Mouse (Mus musculus) embryonic fibroblast, embryonic 13.5 days (primary cell): ENCODE results near the gene Rpl27a. TPM values are rescaled to one million over a fixed set of nuclear protein-coding genes. Genes with fewer than 3 reads are reported as not detected.

Source experiments
- H3K27ac ChIP-seq: 2 replicates; pipeline ENCODE4 v1.5.1; 2012; ENCODE audit warnings: low read length, control low read depth, inconsistent platforms; ENCODE audit not compliant: insufficient read depth
- H3K4me1 ChIP-seq: 2 replicates; pipeline ENCODE4 v1.6.1; 2011; ENCODE audit warnings: low read length; ENCODE audit not compliant: control insufficient read depth, insufficient read depth
- H3K4me3 ChIP-seq: 2 replicates; pipeline ENCODE4 v1.5.1; 2011; ENCODE audit warnings: mild to moderate bottlenecking, control low read depth, low read length; ENCODE audit not compliant: insufficient read depth
- CTCF ChIP-seq: IDR thresholded peaks from 2 replicates; pipeline ENCODE4 v1.5.1; 2011; ENCODE audit warnings: mild to moderate bottlenecking, control low read depth, low read length, moderate library complexity, borderline replicate concordance; ENCODE audit not compliant: insufficient read depth
- POLR2A ChIP-seq: IDR thresholded peaks from 2 replicates; pipeline ENCODE4 v1.6.1; 2011; ENCODE audit warnings: low read depth, mild to moderate bottlenecking, control low read depth, low read length, moderate library complexity
- polyA plus RNA-seq: library from polyadenylated mRNA; stranded (reverse); fragments of >200 nt; gene quantifications from 2 replicates; pipeline ENCODE4 v1.2.4, GENCODE M21; 2011; ENCODE audit warnings: low read depth; ENCODE audit not compliant: missing spikeins, insufficient read length

Gene Rpl27a
- polyA plus RNA-seq, 1 experiment = 433 TPM

DNA sequence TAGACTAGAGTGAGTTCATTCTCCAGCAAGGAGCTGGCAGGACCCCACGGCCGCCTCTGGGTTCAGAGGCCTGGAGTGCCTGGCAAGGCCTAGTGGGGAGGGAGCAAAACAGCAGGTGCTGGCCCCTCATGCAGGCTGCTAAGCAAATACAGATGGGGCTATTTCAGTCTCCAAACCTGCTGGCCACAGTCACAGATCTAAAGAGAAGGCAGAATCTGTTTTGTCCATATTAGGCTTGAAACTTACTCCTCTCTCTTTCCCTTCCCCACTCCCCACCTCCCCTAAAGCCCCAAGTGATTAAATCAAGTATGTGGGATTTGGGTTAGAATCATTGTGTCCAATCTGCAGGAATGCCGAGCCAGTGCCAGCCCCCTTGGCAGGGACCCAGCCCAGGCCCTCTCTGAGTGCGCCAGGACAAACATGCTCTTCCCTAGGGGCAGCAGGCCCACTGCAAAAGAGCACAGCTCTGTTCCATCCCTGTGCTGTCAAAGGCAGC lies 17.6 kb downstream of the Rpl27a start:
- Histone ChIP-seq H3K4me1 (peaks cover 8% of the 10 kb centered on the region), H3K27ac (peak overlapping the region; percentile 99), H3K4me3 (no peak overlapping the region)
- TF ChIP-seq POLR2A (peak; percentile 26; the same call in 1 of the 2 replicates), CTCF (no peak)

DNA sequence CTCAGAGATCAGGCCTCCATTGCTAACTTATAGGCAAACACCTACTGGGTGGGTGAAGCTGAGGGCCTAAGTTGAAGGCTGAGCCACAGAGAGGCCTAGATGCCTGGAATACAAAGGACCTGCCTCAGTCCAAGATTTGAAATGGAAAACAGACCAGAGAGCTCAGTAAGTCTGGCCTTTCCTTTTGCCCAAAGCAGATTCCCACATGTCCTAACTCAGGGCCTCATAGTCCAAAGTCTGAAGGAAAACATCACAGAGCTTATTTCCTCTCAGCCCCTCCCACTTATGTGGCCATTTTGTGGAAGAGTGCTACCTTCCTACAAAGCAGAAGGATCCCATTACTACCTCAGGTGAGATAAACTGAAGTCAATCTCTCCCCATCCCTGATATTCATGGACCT lies 22.0 kb downstream of the Rpl27a start:
- H3K4me1 ChIP-seq = peaks cover 17% of the 10 kb centered on the region
- TF ChIP-seq CTCF (no peak), POLR2A (no peak)
- H3K27ac ChIP-seq = no peak overlapping the region
- H3K4me3 ChIP-seq = no peak overlapping the region

DNA sequence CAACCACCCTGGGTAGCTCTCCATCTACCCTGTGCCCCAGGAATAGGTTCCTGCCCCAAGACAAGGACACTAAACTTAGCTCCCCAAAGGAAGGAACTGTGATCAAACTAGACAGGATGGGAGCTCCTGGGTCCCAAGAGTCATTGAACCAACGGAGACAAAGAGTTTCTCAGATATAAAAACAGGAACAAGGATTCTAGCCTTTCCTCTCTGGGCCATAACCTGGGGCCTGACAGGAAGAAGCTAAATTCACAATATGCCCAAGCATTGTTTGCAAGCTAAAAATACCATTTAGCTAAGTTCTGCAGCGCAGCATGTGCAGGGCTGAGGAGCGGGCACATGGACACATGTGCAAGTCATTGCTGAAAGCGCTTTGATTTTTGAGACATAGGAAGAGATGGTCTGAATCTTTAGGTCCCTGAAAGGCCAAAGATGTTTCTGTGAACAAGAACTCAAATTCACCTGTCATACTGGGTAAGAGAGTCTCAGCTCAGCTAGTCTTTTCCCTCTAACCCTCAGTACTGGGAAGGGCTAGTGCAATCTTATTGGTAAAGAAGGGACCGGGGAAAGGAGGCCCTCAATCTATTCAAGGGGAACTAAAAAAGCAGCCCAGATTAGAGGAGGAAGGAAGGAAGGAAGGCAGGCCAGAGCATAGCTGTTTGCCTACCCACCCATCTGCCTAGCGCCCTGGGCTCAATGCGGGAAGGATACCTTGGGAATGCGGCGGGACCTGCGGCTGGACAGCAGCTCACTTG lies 22.8 kb downstream of the Rpl27a start:
- Histone ChIP-seq H3K27ac (no peak overlapping the region), H3K4me3 (no peak overlapping the region), H3K4me1 (peaks cover 19% of the 10 kb centered on the region)
- no peak for TF ChIP-seq POLR2A
- no peak for TF ChIP-seq CTCF

DNA sequence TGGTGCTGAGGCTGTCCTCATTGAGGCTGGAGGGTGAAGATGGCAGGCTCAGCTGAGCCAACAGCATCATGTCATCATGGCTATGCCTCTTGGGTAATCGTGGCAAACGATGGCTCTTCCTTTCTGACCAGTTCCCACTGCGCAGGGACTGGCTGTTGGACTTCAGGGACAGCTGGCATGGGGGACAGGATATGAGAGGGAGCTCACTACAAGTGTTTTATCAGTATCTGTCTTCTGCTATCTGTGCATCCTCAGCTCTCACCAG lies 23.3 kb downstream of the Rpl27a start:
- Histone ChIP-seq H3K27ac (no peak overlapping the region), H3K4me1 (peaks cover 18% of the 10 kb centered on the region), H3K4me3 (no peak overlapping the region)
- TF ChIP-seq POLR2A = no peak
- no peak for TF ChIP-seq CTCF

DNA sequence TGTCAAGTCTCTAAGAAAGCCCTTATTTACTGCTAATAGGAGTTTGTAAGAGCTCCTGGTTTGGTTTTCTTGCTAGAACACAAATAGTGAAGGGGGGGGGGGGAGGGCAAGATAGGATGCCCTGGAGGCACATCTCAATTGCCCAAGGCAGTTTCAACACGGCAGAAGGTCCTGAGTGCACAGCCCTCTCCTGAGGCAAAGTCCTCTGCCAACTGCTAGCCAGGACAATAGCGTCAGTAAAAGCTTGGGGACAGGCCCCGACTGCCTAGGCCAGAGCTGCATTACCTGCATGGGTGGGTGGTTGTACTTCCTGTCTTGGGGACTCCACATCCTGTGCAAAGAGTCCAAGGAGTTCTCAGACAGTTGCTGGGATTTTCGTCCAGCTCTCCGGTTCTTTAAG lies 25.8 kb downstream of the Rpl27a start:
- peak overlapping the region; percentile 93 for H3K27ac ChIP-seq
- TF ChIP-seq CTCF (no peak), POLR2A (no peak)
- H3K4me3 ChIP-seq = no peak overlapping the region
- peaks cover 31% of the 10 kb centered on the region for H3K4me1 ChIP-seq

DNA sequence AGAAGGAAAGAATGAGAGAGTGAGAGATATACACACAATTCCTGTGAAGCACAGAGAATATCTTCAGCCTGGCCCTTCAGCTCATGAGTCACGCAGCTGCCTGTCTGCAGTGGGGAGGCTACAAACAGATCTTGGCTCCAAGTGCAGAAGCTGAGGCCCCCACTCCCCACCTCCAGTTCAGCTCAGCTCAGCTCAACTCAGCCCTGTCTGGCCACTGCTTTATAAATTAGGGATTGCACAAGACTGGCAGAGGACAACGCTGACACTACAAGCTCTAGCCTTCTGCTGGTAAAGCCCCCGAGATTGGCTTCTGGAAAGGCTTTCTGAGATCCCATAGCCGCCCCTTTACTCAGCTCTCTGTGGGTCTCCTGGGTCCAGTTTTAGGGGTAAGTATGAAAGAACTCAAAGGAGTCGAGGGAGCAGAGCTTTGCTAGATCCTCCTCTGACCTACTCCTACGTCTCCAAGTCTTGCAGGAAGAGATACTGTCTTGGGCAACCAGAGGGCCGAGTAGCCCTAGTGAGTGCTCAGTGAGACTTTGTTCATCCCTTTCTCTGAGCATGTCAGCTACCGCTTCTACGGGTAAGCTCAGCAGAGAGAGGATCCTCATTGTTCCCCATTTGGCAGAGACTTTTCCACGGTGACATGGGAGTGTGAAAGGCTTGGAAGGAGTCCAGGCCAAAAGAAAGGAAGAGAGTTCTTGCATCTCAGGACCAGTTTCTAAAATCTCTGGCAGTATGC lies 26.5 kb downstream of the Rpl27a start:
- Histone ChIP-seq H3K27ac (peak overlapping the region; percentile 93), H3K4me3 (no peak overlapping the region), H3K4me1 (peaks cover 31% of the 10 kb centered on the region)
- TF ChIP-seq CTCF (no peak), POLR2A (no peak)

DNA sequence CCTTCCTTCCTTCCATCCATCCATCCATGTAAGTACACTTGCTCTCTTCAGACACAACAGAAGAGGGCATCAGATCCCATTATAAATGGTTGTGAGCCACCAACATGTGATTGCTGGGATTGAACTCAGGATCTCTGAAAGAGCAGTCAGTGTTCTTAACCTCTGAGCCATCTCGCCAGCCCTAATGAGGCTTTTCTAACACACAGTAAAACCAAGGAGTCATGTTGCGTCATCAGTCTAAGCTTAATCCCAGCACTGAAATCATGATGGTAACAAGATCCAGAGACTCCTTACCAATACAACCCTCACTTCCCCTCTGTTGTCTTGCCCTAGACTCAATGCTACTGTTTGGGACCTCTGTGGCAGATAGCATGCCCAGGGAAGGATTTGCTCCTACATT lies 27.2 kb downstream of the Rpl27a start:
- TF ChIP-seq CTCF (no peak), POLR2A (no peak)
- no peak overlapping the region for H3K4me3 ChIP-seq
- peak overlapping the region; percentile 93 for H3K27ac ChIP-seq
- peaks cover 31% of the 10 kb centered on the region for H3K4me1 ChIP-seq

DNA sequence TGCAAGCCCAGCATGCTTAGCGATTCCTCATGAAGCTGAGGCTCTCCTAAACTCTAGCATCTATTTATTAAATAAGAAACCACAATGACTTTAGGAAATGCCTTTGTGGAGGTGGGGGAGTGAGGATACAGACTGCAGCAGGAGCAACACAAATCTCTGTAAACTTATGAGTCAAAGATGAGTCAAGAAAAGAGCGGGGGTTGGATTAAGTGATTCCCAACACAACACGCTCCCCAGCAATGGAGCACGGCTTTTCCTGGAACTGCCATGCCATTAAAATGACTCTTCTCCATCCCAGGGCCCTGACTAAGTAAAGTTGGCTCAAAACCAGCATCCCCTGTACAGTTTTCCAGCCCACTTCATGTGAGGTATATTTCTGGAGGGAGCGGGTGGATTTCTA lies 27.8 kb downstream of the Rpl27a start:
- H3K27ac ChIP-seq = peak overlapping the region; percentile 98
- H3K4me3 ChIP-seq = no peak overlapping the region
- H3K4me1 ChIP-seq = peaks cover 31% of the 10 kb centered on the region
- TF ChIP-seq CTCF = no peak
- TF ChIP-seq POLR2A = no peak

DNA sequence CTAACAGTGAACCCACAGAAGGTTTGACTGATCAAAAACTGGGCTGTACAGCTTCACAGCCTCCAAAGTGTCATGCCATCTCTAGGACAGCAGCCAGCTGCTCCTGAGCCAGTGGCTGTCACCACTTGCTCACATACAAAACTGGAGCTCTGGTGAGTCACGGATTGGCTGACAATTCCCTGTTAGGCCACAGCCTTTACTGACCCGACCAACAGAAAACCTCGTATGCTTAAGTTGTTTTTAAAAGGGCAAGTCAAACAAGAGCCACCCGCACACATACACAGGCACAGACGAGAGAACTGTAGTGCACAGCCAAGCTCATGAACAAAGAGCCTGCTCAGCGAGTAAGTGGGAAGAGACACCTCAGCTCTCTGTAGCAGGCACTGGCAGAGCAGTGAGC lies 40.6 kb downstream of the Rpl27a start:
- TF ChIP-seq CTCF = no peak
- TF ChIP-seq POLR2A = peak; percentile 42; the same call in 1 of the 2 replicates
- peak overlapping the region; percentile 55 for H3K27ac ChIP-seq

More for the DNA sequence above, 40.6 kb downstream of the Rpl27a start:
- H3K4me1 ChIP-seq = peaks cover 21% of the 10 kb centered on the region
- H3K4me3 ChIP-seq = no peak overlapping the region
